Mouse (Mus musculus) stomach, postnatal 0 days (tissue): ENCODE data around the gene Slx4ip. TPM values are rescaled to one million over a fixed set of nuclear protein-coding genes. Genes with fewer than 3 reads are reported as not detected.

Experiments
- ATAC-seq: fragments of 200-750 bp; cut with Nextera tagmentation; 2 replicates; pipeline ENCODE4 v1.8.0; 2017; ENCODE audit not compliant: low FRiP score, low TSS enrichment
- DNase-seq: peaks from one replicate; pipeline ENCODE4 v3.0.0-alpha.2; 2016; ENCODE audit warnings: low spot score
- H3K27ac ChIP-seq: fragments of 300-500 bp; sonication (generic); replicated peaks from 2 replicates; pipeline ENCODE4 v1.5.1; 2014; ENCODE audit warnings: mild to moderate bottlenecking, control low read depth
- H3K27me3 ChIP-seq: fragments of 300-500 bp; sonication (generic); 2 replicates; pipeline ENCODE4 v1.6.1; 2014; ENCODE audit warnings: low read length; ENCODE audit not compliant: control insufficient read depth, insufficient read depth
- H3K36me3 ChIP-seq: fragments of 300-500 bp; sonication (generic); 2 replicates; pipeline ENCODE4 v1.6.1; 2014; ENCODE audit warnings: low read length, mixed read lengths; ENCODE audit not compliant: control insufficient read depth, insufficient read depth
- H3K4me1 ChIP-seq: fragments of 300-500 bp; sonication (generic); replicated peaks from 2 replicates; pipeline ENCODE4 v1.6.1; 2014; ENCODE audit warnings: antibody characterized with exemption; ENCODE audit not compliant: control insufficient read depth, insufficient read depth
- H3K4me2 ChIP-seq: fragments of 300-500 bp; sonication (generic); replicated peaks from 2 replicates; pipeline ENCODE4 v1.6.1; 2014; ENCODE audit warnings: low read depth, mild to moderate bottlenecking, control low read depth, moderate library complexity
- H3K4me3 ChIP-seq: fragments of 300-500 bp; sonication (generic); 2 replicates; pipeline ENCODE4 v1.5.1; 2014; ENCODE audit warnings: low read depth, low read length, control low read depth
- H3K9ac ChIP-seq: fragments of 300-500 bp; sonication (generic); 2 replicates; pipeline ENCODE4 v1.6.1; 2014; ENCODE audit warnings: mild to moderate bottlenecking, low read length, control low read depth, mixed read lengths
- H3K9me3 ChIP-seq: fragments of 300-500 bp; sonication (generic); 2 replicates; pipeline ENCODE4 v1.6.1; 2016; ENCODE audit warnings: low read length; ENCODE audit not compliant: control insufficient read depth
- CTCF ChIP-seq: IDR thresholded peaks from 2 replicates; pipeline ENCODE4 v1.5.1; 2016; ENCODE audit warnings: antibody characterized with exemption, low read depth, mild to moderate bottlenecking, moderate library complexity
- EP300 ChIP-seq: optimal IDR thresholded peaks from 2 replicates; pipeline ENCODE3; 2016; ENCODE audit warnings: antibody characterized with exemption
- WGBS: fragments of 180-500 bp; shearing (Covaris S2); extraction: QIAGEN DNeasy Blood & Tissue Kit; methylation state at CpG from one replicate; pipeline ENCODE4 v1.1.7; 2014; 5-methylcytosine and 5-hydroxymethylcytosine counted together
- polyA plus RNA-seq: library from polyadenylated mRNA; unstranded; fragments of >200 nt; fragmentation: Nextera tagmentation; extraction: Ambion mirVana; gene quantifications from 2 replicates; pipeline ENCODE4 v1.2.1, GENCODE M21; 2015

Gene Slx4ip
- polyA plus RNA-seq, 1 experiment from 2014 or later, result 2.1 TPM

- Histone ChIP-seq H3K27ac (peak overlapping the region; percentile 99), H3K4me3 (peak overlapping the region; percentile 81), H3K9ac (peak overlapping the region; percentile 93), H3K4me1 (no peaks in the 10 kb centered on the region; the same call in 1 of the 2 replicates), H3K27me3 (no peaks in the 10 kb centered on the region), H3K4me2 (peak overlapping the region; percentile 94), H3K9me3 (no peaks in the 10 kb centered on the region), H3K36me3 (no peaks in the 10 kb centered on the region)
- peak; percentile 64 for ATAC-seq
- WGBS, result 0% methylated on average over 49 of the region's 51 CpGs
- DNase-seq, result peak; percentile 85
- peak; percentile 84 for TF ChIP-seq CTCF
- TF ChIP-seq EP300, result peak; percentile 66
These were observed 223.5 kb downstream of the Slx4ip start for GRCm38 (mm10) chr2:137114248-137115096.

GRCm38 (mm10) chr2:137115241-137116024, 224.4 kb downstream of the Slx4ip start:
- Histone ChIP-seq H3K9me3 (no peaks in the 10 kb centered on the region), H3K4me1 (no peaks in the 10 kb centered on the region), H3K9ac (peak overlapping the region; percentile 93), H3K36me3 (no peaks in the 10 kb centered on the region), H3K4me2 (peak overlapping the region; percentile 94), H3K27me3 (no peaks in the 10 kb centered on the region), H3K4me3 (peak overlapping the region; percentile 81), H3K27ac (peak overlapping the region; percentile 99)
- DNase-seq (peak; percentile 48), ATAC-seq (no peak)
- under 1% methylated on average over 40 of the region's 40 CpGs for WGBS
- no peak for TF ChIP-seq CTCF
- no peak for TF ChIP-seq EP300

- DNase-seq, result peak; percentile 58
- WGBS, result under 1% methylated on average over 59 of the region's 59 CpGs
- Histone ChIP-seq H3K4me2 (peak within 1 kb of the TSS; percentile 94), H3K4me3 (peak within 1 kb of the TSS; percentile 81), H3K9ac (peak within 1 kb of the TSS; percentile 93), H3K27me3 (no peaks in the 10 kb centered on the region), H3K27ac (peak within 1 kb of the TSS; percentile 99), H3K36me3 (no peaks in the 10 kb centered on the region), H3K9me3 (no peaks in the 10 kb centered on the region), H3K4me1 (no peaks in the 10 kb centered on the region)
- TF ChIP-seq CTCF (no peak), EP300 (no peak)
- no peak for ATAC-seq
These were observed 225.1 kb downstream of the Slx4ip start, which contains the start of gene Jag1 for GRCm38 (mm10) chr2:137116025-137116674. Gene Jag1, minus strand, starts transcription at chr2:137116644.

GRCm38 (mm10) chr2:137116675-137117320, 225.8 kb downstream of the Slx4ip start:
- Histone ChIP-seq H3K4me3 (peak overlapping the region; percentile 81), H3K27ac (peak overlapping the region; percentile 99), H3K36me3 (no peaks in the 10 kb centered on the region), H3K9ac (peak overlapping the region; percentile 93), H3K4me2 (peak overlapping the region; percentile 94), H3K9me3 (no peaks in the 10 kb centered on the region), H3K27me3 (no peaks in the 10 kb centered on the region), H3K4me1 (no peaks in the 10 kb centered on the region)
- ATAC-seq, result peak; percentile 92
- peak; percentile 93 for DNase-seq
- under 1% methylated on average over 60 of the region's 61 CpGs for whole genome bisulfite sequencing
- TF ChIP-seq CTCF (peak; percentile 4; the same call in 1 of the 2 replicates), EP300 (peak; percentile 22)

- Histone ChIP-seq H3K4me1 (no peaks in the 10 kb centered on the region), H3K9me3 (no peaks in the 10 kb centered on the region), H3K4me2 (peak overlapping the region; percentile 94), H3K27me3 (no peaks in the 10 kb centered on the region), H3K36me3 (no peaks in the 10 kb centered on the region), H3K4me3 (peak overlapping the region; percentile 81), H3K27ac (peak overlapping the region; percentile 99), H3K9ac (peak overlapping the region; percentile 93)
- TF ChIP-seq EP300 (no peak), CTCF (peak; percentile 92)
- ATAC-seq, result peak; percentile 81
- peak; percentile 92 for DNase-seq
- under 1% methylated on average over 33 of the region's 33 CpGs for WGBS
These were observed 226.3 kb downstream of the Slx4ip start for GRCm38 (mm10) chr2:137117321-137117690.

Other genes starting within 250 kb of the Slx4ip start
- 8.5 and 10.8 TPM in 2 replicates for gene Snap25, start 177.8 kb upstream of the Slx4ip start, polyA plus RNA-seq
- 21.3 and 27.6 TPM in 2 replicates for gene AL731706.2, start 5.5 kb upstream of the Slx4ip start, polyA plus RNA-seq
- 26.3 and 33.2 TPM in 2 replicates for gene AL731706.1, start 171 bp downstream of the Slx4ip start, polyA plus RNA-seq
- gene Mkks, start 171 bp downstream of the Slx4ip start, polyA plus RNA-seq, result 10.8 and 15.6 TPM in 2 replicates
- gene Jag1, start 225.4 kb downstream of the Slx4ip start, polyA plus RNA-seq, result 8.2 and 8.8 TPM in 2 replicates